In genomic region chr10:120666202-120666860, GRCm38 (mm10) we compare ENCODE assay signal across 11 mouse cellular contexts.
DNase-seq lines count a peak whose midpoint lies in the region; TF ChIP-seq lines count a peak whose summit lies in the region.
"Had no signal": no experiment of that assay in that cellular context is flagged by ENCODE, and none has a peak within 500 bp of the region (broad histone marks: within the 10 kb centered on the region; RNA-seq: fewer than 3 reads in every experiment).

No protein-coding gene starts in this region.

- no peak for TF ChIP-seq CTCF in embryonic fibroblast, embryonic 13.5 days (IDR thresholded peaks at IDR 0.05; ENCODE audit: borderline replicate concordance, insufficient read depth, low read length)

- intact Hi-C loops in heart, postnatal 25 days (cut with DNase I) = loop anchor here (2.0 kb wide), 2 partner anchors 360 to 410 kb away; no protein-coding TSS in a partner anchor

- no peak for TF ChIP-seq POLR2A in embryonic fibroblast, embryonic 13.5 days (IDR thresholded peaks at IDR 0.05; ENCODE audit: low read depth, low read length)

- peak overlapping the region; percentile 93 for H3K27ac ChIP-seq in embryonic fibroblast, embryonic 13.5 days (ENCODE audit: insufficient read depth, low read length)
- H3K27ac ChIP-seq: forebrain, embryonic 15.5 days; heart, embryonic 13.5 days; hindbrain, embryonic 15.5 days had no signal

- DNase-seq in heart, adult 11 months = peak; percentile 66
- DNase-seq in heart, postnatal 25 days (ENCODE audit: low spot score) = no peak
- peak; percentile 69 for DNase-seq in Muller cell, postnatal 12 days (ENCODE audit: inconsistent ontology term)
- DNase-seq in cerebellum, adult 9-10 months = peak; percentile 41
- DNase-seq in urinary bladder, adult 18-20 months (ENCODE audit: low spot score in 2 of 2) = no peak
- DNase-seq in MN1 (ENCODE audit: low spot score) = no peak
- no peak for DNase-seq in layer of hippocampus, adult 11-12 months (ENCODE audit: low spot score)

- no peak overlapping the region for H3K4me3 ChIP-seq in embryonic fibroblast, embryonic 13.5 days (ENCODE audit: insufficient read depth, low read length)
- H3K4me3 ChIP-seq: forebrain, embryonic 15.5 days; heart, embryonic 13.5 days; hindbrain, embryonic 15.5 days had no signal

- H3K4me1 ChIP-seq in embryonic fibroblast, embryonic 13.5 days (ENCODE audit: control insufficient read depth, insufficient read depth, low read length) = peaks cover 2% of the 10 kb centered on the region; the same call in 1 of the 2 replicates
- H3K4me1 ChIP-seq: heart, embryonic 13.5 days; hindbrain, embryonic 15.5 days had no signal

Comparison
In these comparisons a context has a peak if more than half of its experiments do, and no peak if none do; other contexts are left out.
1. DNase-seq: peak in heart, adult 11 months (single experiment), Muller cell, postnatal 12 days (single experiment) and cerebellum, adult 9-10 months (single experiment); none in heart, postnatal 25 days (single experiment), urinary bladder, adult 18-20 months (0 of 2), MN1 (single experiment) and layer of hippocampus, adult 11-12 months (single experiment).